Mouse (Mus musculus) ES-Bruce4 (cell line): Measurements from ENCODE around the gene Rcn3. TPM values are rescaled to one million over a fixed set of nuclear protein-coding genes. Genes with fewer than 3 reads are reported as not detected.
A peak's percentile ranks its signal among the peaks of the same experiment; 100 is the strongest.

Experiments
- H3K27ac ChIP-seq: 2 replicates; pipeline ENCODE4 v1.5.1; 2012; ENCODE audit warnings: low read length, inconsistent platforms; ENCODE audit not compliant: insufficient read depth
- H3K27me3 ChIP-seq: 2 replicates; pipeline ENCODE4 v1.6.1; 2012; ENCODE audit warnings: mild to moderate bottlenecking, low read length, inconsistent platforms; ENCODE audit not compliant: control insufficient read depth, poor library complexity, insufficient read depth, severe bottlenecking
- H3K36me3 ChIP-seq: 2 replicates; pipeline ENCODE4 v1.6.1; 2012; ENCODE audit warnings: inconsistent platforms, mild to moderate bottlenecking, low read length, moderate library complexity; ENCODE audit not compliant: control insufficient read depth, poor library complexity, insufficient read depth, severe bottlenecking
- H3K4me1 ChIP-seq: one replicate; pipeline ENCODE4 v1.8.1; 2011; ENCODE audit warnings: low read length; ENCODE audit not compliant: control insufficient read depth, insufficient read depth
- H3K4me3 ChIP-seq: 2 replicates; pipeline ENCODE4 v1.5.1; 2011; ENCODE audit warnings: low read depth, mild to moderate bottlenecking, low read length
- H3K9ac ChIP-seq: 2 replicates; pipeline ENCODE4 v1.6.1; 2012; ENCODE audit warnings: low read depth, mild to moderate bottlenecking, inconsistent platforms; ENCODE audit not compliant: poor library complexity, severe bottlenecking
- H3K9me3 ChIP-seq: replicated peaks from 2 replicates; pipeline ENCODE4 v1.6.1; 2012; ENCODE audit warnings: mild to moderate bottlenecking, low read length, inconsistent platforms; ENCODE audit not compliant: control insufficient read depth, poor library complexity, insufficient read depth, severe bottlenecking
- CTCF ChIP-seq: IDR thresholded peaks from one replicate; pipeline ENCODE4 v1.8.1; 2011; ENCODE audit warnings: low read depth, low read length
- EP300 ChIP-seq: IDR thresholded peaks from 2 replicates; pipeline ENCODE4 v1.6.1; 2011; ENCODE audit warnings: low read depth, low read length; ENCODE audit not compliant: insufficient read depth
- POLR2A ChIP-seq: IDR thresholded peaks from one replicate; pipeline ENCODE4 v1.8.1; 2011; ENCODE audit warnings: low read length; ENCODE audit not compliant: insufficient read depth
- polyA plus RNA-seq: library from polyadenylated mRNA; stranded (reverse); fragments of >200 nt; gene quantifications from 2 replicates; pipeline ENCODE4 v1.2.4, GENCODE M21; 2011; ENCODE audit warnings: low read depth; ENCODE audit not compliant: missing spikeins, insufficient read depth, insufficient read length

Gene Rcn3
- polyA plus RNA-seq, 1 experiment: 66.7 TPM

DNA sequence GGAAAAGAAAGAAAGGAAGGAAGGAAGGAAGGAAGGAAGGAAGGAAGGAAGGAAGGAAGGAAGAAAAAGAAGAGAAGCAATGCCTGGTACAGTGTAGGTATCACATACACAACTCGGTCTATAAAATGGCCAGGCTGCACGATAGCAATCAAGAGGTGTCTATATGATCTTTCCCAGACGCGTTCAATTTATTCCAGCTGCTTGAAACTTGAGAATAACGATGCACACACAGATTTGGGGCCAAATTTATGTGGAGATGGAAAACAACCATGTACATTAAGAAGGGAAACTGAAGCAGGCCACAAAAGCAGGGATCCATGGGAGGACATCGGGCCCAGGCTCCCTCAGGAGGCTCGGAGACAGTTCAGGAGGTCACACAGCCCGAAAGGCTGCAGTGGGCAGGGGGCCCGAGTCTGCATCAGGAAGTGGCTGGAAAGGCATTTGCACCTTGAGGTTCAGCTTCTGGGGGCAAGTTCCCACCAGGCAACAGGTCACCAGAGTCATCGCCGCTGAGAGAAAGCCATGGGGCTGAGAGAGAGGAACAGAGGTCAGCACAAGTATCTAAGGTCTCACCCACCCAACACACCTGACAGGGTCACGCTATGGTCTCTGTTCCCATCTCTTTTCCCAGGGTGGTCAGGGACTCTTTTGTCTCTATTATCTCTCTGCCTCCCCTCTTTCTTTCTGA, 951 bp upstream of the Rcn3 start:
- Histone ChIP-seq H3K27me3 (no peaks in the 10 kb centered on the region), H3K36me3 (no peaks in the 10 kb centered on the region), H3K9me3 (no peaks in the 10 kb centered on the region), H3K4me3 (peak overlapping the region; percentile 28), H3K9ac (no peak overlapping the region), H3K4me1 (peaks cover 6% of the 10 kb centered on the region), H3K27ac (peak overlapping the region; percentile 41; the same call in 1 of the 2 replicates)
- no peak for TF ChIP-seq EP300
- no peak for TF ChIP-seq CTCF
- no peak for TF ChIP-seq POLR2A

DNA sequence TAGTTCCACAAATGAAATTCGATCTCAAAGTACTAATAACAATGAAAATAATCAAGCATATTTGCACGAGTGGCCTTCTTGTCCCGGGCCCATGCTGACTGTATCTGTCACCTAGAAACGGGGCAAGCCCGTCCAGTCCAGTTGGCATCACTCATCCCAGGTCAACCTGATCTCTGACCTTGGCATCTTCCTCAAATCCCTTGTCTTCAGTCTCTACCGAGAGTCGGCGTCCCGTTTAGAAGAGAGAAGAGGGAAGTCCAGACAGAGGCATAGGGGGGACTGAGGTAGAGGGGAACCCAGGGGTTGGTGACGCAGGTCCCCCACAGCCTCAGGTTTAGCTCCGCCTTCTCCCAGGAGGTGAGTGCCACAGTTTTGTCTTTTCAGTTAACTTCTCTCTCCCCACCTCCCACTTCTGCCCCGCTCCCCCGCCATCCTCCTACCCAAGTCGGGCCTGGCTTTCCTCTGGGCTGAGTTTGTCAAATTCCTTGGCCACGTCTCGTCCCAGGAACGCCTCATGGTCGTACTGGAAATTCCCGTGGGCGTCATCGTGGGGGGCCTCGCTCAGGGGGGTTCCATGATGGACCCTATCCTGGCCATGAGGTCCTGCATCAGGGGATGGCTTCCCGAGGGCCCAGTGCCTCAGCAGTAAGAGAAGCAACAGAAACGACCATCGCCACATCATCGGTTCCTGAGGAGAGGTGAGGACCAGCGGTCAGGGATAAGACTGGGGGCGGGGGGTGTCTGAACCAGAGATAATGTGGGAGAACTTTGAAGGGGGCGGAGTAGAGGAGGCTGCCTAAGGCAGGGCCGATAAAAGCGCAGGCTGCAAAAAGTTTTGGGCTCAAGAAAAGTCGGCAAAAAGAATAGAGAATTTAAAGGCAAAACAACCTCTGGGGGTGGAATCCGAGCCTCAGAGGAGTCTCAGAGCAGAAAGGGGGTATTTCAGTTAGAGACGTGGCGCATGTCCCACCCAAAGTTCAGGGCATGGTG, 725 bp downstream of the Rcn3 start:
- Histone ChIP-seq H3K4me1 (peaks cover 6% of the 10 kb centered on the region), H3K27me3 (no peaks in the 10 kb centered on the region), H3K4me3 (peak overlapping the region; percentile 79), H3K27ac (no peak overlapping the region), H3K9ac (peak overlapping the region; percentile 59), H3K9me3 (no peaks in the 10 kb centered on the region), H3K36me3 (0 out of 2 replicates have a peak, but pooled peaks cover 2% of the 10 kb centered on the region)
- no peak for TF ChIP-seq POLR2A
- no peak for TF ChIP-seq EP300
- TF ChIP-seq CTCF: no peak

DNA sequence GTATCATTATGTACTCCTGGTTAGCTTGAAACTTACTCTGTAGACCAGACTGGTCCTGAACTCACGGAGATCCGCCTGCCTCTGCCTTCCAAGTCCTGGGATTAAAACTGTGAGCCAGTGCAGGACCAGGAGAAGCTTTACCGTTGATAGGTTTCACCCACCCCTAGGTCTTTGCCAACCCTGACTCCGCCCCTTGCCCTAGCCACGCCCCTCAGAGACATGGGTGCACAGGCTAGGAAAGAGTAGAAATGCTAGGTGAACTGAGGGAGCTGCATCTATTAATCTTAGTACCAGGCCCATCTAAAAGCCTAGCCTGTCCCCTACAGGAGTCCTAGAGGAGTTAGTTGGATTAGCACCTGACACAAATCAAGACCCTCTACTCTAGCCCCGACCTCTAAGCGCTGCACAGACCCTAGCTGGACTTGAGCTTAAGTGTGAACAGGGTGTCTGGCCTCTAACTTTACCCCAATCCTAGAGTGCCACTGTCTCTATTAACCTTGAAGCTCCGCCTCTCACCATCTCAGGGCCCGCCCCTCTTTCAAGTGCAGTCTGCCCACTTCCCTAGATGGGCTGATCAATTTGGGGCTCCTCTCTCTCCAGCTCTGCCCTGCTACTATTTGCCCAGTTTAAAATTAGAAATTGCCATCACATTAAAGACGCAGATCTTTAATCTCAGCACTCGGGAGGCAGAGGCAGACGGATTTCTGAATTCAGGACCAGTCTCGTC, 1.6 kb downstream of the Rcn3 start:
- Histone ChIP-seq H3K27me3 (no peaks in the 10 kb centered on the region), H3K4me3 (no peak overlapping the region), H3K27ac (no peak overlapping the region), H3K9me3 (no peaks in the 10 kb centered on the region), H3K9ac (no peak overlapping the region), H3K4me1 (peaks cover 6% of the 10 kb centered on the region), H3K36me3 (0 out of 2 replicates have a peak, but pooled peaks cover 3% of the 10 kb centered on the region)
- TF ChIP-seq CTCF (no peak), POLR2A (no peak), EP300 (no peak)

DNA sequence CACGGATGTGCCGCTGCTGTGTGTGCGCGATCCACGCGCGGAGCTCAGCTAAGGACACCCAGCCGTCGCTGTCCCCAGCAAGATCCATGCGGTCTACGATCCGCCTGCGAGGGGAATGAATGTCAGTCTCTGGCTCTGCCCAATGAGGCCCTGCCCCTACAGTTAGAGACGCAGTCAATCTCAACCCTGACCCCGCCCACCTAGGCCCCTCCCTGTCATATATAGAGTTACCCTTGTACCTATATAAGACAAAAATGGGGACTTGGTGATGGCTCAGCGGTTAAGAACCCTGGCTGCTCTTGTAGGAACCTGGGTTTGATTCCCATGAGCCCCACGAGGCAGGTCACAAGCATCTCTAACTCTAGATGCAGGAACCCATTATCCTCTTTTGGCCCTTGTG, 3.4 kb downstream of the Rcn3 start:
- no peak for TF ChIP-seq POLR2A
- TF ChIP-seq EP300: no peak
- TF ChIP-seq CTCF: no peak
- H3K36me3 ChIP-seq: 0 out of 2 replicates have a peak, but pooled peaks cover 3% of the 10 kb centered on the region

DNA sequence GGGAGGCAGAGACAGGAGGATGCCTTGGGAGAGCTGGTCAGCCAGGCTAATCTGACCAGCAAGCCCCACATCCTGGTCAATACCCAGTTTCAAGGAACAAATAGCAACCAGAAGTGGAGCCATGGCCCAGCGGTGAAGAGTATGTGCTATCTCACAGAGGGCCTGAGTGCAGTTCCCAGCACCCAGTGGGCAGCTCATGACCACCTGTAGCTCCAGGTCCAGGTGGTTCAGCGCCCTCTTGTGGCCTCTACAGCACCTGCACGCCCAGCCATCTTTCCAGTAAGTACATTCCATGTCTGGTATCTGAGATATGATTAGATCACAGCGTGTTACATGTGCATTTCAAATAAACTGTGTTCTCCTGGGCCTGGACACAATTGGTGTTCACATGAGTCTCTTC, 5.9 kb downstream of the Rcn3 start:
- Histone ChIP-seq H3K9me3 (no peaks in the 10 kb centered on the region), H3K36me3 (0 out of 2 replicates have a peak, but pooled peaks cover 3% of the 10 kb centered on the region), H3K4me3 (no peak overlapping the region), H3K4me1 (no peaks in the 10 kb centered on the region), H3K9ac (no peak overlapping the region), H3K27me3 (no peaks in the 10 kb centered on the region), H3K27ac (no peak overlapping the region)
- no peak for TF ChIP-seq EP300
- peak; percentile 87 for TF ChIP-seq CTCF

More for the DNA sequence above, 3.4 kb downstream of the Rcn3 start:
- Histone ChIP-seq H3K9me3 (no peaks in the 10 kb centered on the region), H3K9ac (no peak overlapping the region), H3K27ac (no peak overlapping the region), H3K4me1 (peaks cover 4% of the 10 kb centered on the region), H3K4me3 (no peak overlapping the region), H3K27me3 (no peaks in the 10 kb centered on the region)
